Mouse (Mus musculus) stomach, postnatal 0 days (tissue): ENCODE measurements around the gene Tcerg1l. TPM values are rescaled to one million over a fixed set of nuclear protein-coding genes. Genes with fewer than 3 reads are reported as not detected.

ENCODE experiments used
- ATAC-seq: fragments of 200-750 bp; cut with Nextera tagmentation; 2 replicates; pipeline ENCODE4 v1.8.0; 2017; ENCODE audit not compliant: low FRiP score, low TSS enrichment
- DNase-seq: peaks from one replicate; pipeline ENCODE4 v3.0.0-alpha.2; 2016; ENCODE audit warnings: low spot score
- H3K27ac ChIP-seq: fragments of 300-500 bp; sonication (generic); replicated peaks from 2 replicates; pipeline ENCODE4 v1.5.1; 2014; ENCODE audit warnings: mild to moderate bottlenecking, control low read depth
- H3K27me3 ChIP-seq: fragments of 300-500 bp; sonication (generic); 2 replicates; pipeline ENCODE4 v1.6.1; 2014; ENCODE audit warnings: low read length; ENCODE audit not compliant: control insufficient read depth, insufficient read depth
- H3K36me3 ChIP-seq: fragments of 300-500 bp; sonication (generic); 2 replicates; pipeline ENCODE4 v1.6.1; 2014; ENCODE audit warnings: low read length, mixed read lengths; ENCODE audit not compliant: control insufficient read depth, insufficient read depth
- H3K4me1 ChIP-seq: fragments of 300-500 bp; sonication (generic); replicated peaks from 2 replicates; pipeline ENCODE4 v1.6.1; 2014; ENCODE audit warnings: antibody characterized with exemption; ENCODE audit not compliant: control insufficient read depth, insufficient read depth
- H3K4me2 ChIP-seq: fragments of 300-500 bp; sonication (generic); replicated peaks from 2 replicates; pipeline ENCODE4 v1.6.1; 2014; ENCODE audit warnings: low read depth, mild to moderate bottlenecking, control low read depth, moderate library complexity
- H3K4me3 ChIP-seq: fragments of 300-500 bp; sonication (generic); 2 replicates; pipeline ENCODE4 v1.5.1; 2014; ENCODE audit warnings: low read depth, low read length, control low read depth
- H3K9ac ChIP-seq: fragments of 300-500 bp; sonication (generic); 2 replicates; pipeline ENCODE4 v1.6.1; 2014; ENCODE audit warnings: mild to moderate bottlenecking, low read length, control low read depth, mixed read lengths
- H3K9me3 ChIP-seq: fragments of 300-500 bp; sonication (generic); 2 replicates; pipeline ENCODE4 v1.6.1; 2016; ENCODE audit warnings: low read length; ENCODE audit not compliant: control insufficient read depth
- CTCF ChIP-seq: IDR thresholded peaks from 2 replicates; pipeline ENCODE4 v1.5.1; 2016; ENCODE audit warnings: antibody characterized with exemption, low read depth, mild to moderate bottlenecking, moderate library complexity
- EP300 ChIP-seq: optimal IDR thresholded peaks from 2 replicates; pipeline ENCODE3; 2016; ENCODE audit warnings: antibody characterized with exemption
- WGBS: fragments of 180-500 bp; shearing (Covaris S2); extraction: QIAGEN DNeasy Blood & Tissue Kit; methylation state at CpG from one replicate; pipeline ENCODE4 v1.1.7; 2014; 5-methylcytosine and 5-hydroxymethylcytosine counted together
- polyA plus RNA-seq: library from polyadenylated mRNA; unstranded; fragments of >200 nt; fragmentation: Nextera tagmentation; extraction: Ambion mirVana; gene quantifications from 2 replicates; pipeline ENCODE4 v1.2.1, GENCODE M21; 2015

The Tcerg1l gene
- polyA plus RNA-seq, 1 experiment from 2014 or later = 0.19 TPM

DNA sequence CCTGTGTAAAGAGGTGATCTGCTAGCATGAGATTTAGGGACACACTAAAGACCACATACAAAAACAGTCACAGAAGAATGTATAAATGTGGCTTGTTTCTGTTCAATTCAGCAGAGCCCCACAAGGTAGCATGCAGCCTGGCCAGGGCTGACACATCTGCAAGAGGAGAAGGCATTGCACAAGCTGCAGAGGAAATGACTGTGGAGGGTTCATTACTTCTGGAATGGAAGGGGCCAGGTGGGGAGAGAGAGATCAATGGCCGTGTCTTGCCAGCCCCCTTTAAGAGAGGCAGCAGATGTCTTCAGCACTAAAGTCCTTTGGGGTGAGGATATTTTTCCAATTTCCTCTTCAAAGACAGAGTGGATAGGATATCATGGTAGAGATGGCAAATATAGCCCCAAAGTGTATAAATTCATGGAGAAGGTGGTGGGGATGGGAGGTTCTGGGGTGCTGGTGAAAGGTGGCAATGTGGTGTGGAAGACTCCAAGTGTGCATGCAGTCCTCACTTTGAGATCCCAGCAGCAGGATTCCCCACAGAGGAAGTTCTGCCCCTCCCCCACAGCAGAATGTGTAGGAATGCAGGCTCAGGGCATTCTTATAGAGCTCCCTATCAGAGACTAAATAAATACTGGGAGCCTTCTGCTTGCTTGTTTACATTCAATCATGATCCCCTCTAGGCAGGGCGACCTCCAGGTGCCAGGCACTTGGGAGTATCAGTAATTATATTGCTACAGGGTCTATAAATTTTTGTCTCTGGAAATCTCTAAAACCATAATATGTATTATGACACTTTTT, 40.7 kb downstream of the Tcerg1l start:
- no peak overlapping the region for H3K27ac ChIP-seq
- DNase-seq (no peak), ATAC-seq (no peak)
- H3K9ac ChIP-seq = no peak overlapping the region
- no peak for TF ChIP-seq EP300
- TF ChIP-seq CTCF = no peak
- no peaks in the 10 kb centered on the region for H3K36me3 ChIP-seq
- no peaks in the 10 kb centered on the region for H3K27me3 ChIP-seq
- no peak overlapping the region for H3K4me3 ChIP-seq
- no peaks in the 10 kb centered on the region for H3K4me1 ChIP-seq
- no peaks in the 10 kb centered on the region for H3K9me3 ChIP-seq
- H3K4me2 ChIP-seq = no peak overlapping the region
- WGBS = 19% methylated on average over 2 of the region's 2 CpGs

DNA sequence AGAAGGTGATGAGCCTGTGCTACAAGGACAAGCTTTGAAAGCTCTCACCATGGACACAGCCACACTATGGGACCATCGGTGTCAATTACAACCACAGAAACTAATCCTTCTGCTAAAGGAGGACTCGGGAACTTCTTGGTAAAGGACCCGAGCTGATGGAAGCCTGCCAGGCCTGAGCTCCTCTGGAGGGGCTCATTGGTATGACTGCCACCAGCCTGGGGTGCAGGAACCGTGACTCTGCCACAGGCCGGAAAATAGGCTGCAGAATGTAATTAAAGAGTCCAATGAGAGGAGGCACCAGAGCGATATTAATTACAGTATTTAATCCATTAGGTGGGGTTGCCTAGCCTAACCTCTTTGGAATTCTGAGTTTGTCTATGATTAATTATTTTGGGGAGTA, 52.1 kb downstream of the Tcerg1l start:
- H3K9me3 ChIP-seq = no peaks in the 10 kb centered on the region
- H3K4me2 ChIP-seq = no peak overlapping the region
- DNase-seq = no peak
- no peaks in the 10 kb centered on the region for H3K27me3 ChIP-seq
- H3K36me3 ChIP-seq = no peaks in the 10 kb centered on the region
- no peaks in the 10 kb centered on the region for H3K4me1 ChIP-seq
- H3K4me3 ChIP-seq = no peak overlapping the region
- ATAC-seq = no peak
- H3K9ac ChIP-seq = no peak overlapping the region
- TF ChIP-seq EP300 (no peak), CTCF (no peak)
- 80% methylated on average over 6 of the region's 6 CpGs for WGBS
- H3K27ac ChIP-seq = no peak overlapping the region

DNA sequence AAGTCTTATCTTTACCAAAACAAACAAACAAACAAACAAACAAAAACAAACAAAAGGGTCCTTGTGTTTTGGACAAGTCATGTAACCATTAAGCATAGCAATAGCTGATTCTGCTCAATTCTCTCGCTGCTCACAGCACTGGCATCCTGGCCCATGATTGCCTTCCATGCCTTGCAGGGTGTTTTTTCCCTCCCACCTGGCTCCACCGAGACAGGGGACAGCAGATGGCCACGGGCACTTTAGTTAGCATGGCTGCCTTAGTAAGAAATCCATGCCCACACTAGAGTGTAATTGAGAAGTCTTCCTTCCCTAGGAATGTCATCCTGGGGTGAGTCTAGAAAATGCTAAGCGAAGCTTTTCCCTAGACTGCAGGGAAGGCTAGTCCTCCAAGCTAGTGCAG, 59.1 kb downstream of the Tcerg1l start:
- Histone ChIP-seq H3K9ac (no peak overlapping the region), H3K27ac (no peak overlapping the region), H3K36me3 (no peaks in the 10 kb centered on the region), H3K27me3 (no peaks in the 10 kb centered on the region), H3K4me1 (no peaks in the 10 kb centered on the region), H3K4me3 (no peak overlapping the region), H3K4me2 (no peak overlapping the region), H3K9me3 (no peaks in the 10 kb centered on the region)
- TF ChIP-seq CTCF = no peak
- no peak for TF ChIP-seq EP300
- ATAC-seq (no peak), DNase-seq (no peak)
- 65% methylated on average over 4 of the region's 4 CpGs for WGBS

DNA sequence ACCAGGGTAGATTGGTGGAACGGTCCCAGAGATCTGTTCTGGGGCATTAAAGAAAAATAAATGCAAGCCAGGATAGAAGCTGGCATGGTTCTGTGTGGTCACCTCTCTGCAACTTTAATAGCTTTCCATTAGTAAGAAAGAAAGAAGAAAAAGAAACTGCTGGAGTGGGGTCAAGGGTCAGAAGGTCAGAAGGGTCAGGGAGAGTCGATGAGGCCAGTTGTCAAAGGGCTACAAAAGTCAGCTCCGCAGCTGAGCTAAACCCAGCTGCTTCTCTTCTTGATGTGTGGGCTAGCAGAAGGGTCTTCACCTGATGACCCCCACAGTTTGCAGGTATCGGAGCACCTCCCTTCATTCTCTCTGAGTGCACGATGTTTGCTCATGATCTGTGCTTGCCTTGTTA, 59.6 kb downstream of the Tcerg1l start:
- Histone ChIP-seq H3K27me3 (no peaks in the 10 kb centered on the region), H3K4me3 (no peak overlapping the region), H3K9me3 (no peaks in the 10 kb centered on the region), H3K27ac (no peak overlapping the region), H3K4me1 (no peaks in the 10 kb centered on the region), H3K4me2 (no peak overlapping the region), H3K9ac (no peak overlapping the region), H3K36me3 (no peaks in the 10 kb centered on the region)
- TF ChIP-seq CTCF (no peak), EP300 (no peak)
- ATAC-seq = no peak
- no peak for DNase-seq
- WGBS = 31% methylated on average over 5 of the region's 5 CpGs

DNA sequence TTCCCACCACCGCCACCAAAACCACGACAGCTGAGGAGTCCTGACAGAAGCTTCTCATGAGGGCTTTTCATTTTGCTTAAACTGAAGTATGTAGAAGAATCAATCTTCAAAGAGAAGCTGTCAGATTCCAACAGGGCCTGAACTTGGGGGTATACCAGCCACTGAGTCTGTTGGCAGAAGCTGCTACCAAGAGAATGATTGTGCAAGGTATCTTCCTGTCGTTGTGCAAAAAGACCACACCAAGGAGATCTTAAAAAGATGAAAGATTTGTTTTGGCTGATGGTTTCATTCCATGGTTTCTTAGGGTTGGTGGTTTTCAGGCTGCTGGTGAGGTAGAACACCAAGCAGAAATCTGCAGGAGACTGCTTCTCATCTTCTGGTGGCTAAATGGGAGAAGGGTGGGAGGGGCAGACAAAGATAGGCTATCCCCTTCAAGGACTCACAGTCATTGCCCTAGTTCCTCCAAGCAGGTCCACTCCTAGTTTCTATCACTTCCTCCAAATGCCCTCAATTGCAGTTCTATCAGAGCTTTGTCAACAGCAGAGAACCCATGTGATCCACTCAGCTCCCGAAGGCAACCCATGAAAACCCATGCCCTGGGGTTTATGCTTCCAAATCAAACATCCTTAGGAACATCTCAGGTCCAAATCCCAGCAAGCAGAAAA, 64.9 kb downstream of the Tcerg1l start:
- Histone ChIP-seq H3K27me3 (no peaks in the 10 kb centered on the region), H3K27ac (no peak overlapping the region), H3K9me3 (no peaks in the 10 kb centered on the region), H3K4me3 (no peak overlapping the region), H3K36me3 (no peaks in the 10 kb centered on the region), H3K4me2 (no peak overlapping the region), H3K9ac (no peak overlapping the region), H3K4me1 (no peaks in the 10 kb centered on the region)
- WGBS = 82% methylated on average over 4 of the region's 4 CpGs
- DNase-seq (no peak), ATAC-seq (no peak)
- TF ChIP-seq CTCF = no peak
- TF ChIP-seq EP300 = no peak

DNA sequence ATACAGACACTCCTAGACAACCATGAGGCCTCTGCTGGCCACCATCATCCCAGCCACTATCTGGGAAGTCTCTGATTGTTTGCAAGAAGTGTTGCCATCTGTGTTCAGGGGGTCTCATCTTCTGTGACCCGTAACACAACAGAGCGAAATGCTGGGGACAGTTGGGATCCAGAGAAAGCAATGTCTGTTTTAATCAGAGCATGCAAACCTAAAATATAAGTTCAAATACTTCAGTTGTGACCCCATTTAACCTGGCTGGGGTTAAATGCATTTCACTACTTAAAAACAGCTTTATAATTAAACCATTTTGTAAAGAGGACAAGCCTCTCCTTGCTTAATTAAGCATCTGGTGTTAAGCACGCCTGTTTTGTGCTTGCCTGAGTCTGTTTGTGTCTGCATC, 66.3 kb downstream of the Tcerg1l start:
- WGBS = 85% methylated on average over 3 of the region's 3 CpGs
- Histone ChIP-seq H3K9ac (no peak overlapping the region), H3K4me1 (no peaks in the 10 kb centered on the region), H3K9me3 (no peaks in the 10 kb centered on the region), H3K4me2 (no peak overlapping the region), H3K4me3 (no peak overlapping the region), H3K27ac (no peak overlapping the region), H3K36me3 (no peaks in the 10 kb centered on the region), H3K27me3 (no peaks in the 10 kb centered on the region)
- no peak for DNase-seq
- no peak for ATAC-seq
- no peak for TF ChIP-seq EP300
